Mouse (Mus musculus): ENCODE data around the gene Sephs2. TPM values are rescaled to one million over a fixed set of nuclear protein-coding genes. Genes with fewer than 3 reads are reported as not detected.

The Sephs2 gene
- polyA plus RNA-seq, 1 experiment from 2014 or later: 712 TPM

DNA sequence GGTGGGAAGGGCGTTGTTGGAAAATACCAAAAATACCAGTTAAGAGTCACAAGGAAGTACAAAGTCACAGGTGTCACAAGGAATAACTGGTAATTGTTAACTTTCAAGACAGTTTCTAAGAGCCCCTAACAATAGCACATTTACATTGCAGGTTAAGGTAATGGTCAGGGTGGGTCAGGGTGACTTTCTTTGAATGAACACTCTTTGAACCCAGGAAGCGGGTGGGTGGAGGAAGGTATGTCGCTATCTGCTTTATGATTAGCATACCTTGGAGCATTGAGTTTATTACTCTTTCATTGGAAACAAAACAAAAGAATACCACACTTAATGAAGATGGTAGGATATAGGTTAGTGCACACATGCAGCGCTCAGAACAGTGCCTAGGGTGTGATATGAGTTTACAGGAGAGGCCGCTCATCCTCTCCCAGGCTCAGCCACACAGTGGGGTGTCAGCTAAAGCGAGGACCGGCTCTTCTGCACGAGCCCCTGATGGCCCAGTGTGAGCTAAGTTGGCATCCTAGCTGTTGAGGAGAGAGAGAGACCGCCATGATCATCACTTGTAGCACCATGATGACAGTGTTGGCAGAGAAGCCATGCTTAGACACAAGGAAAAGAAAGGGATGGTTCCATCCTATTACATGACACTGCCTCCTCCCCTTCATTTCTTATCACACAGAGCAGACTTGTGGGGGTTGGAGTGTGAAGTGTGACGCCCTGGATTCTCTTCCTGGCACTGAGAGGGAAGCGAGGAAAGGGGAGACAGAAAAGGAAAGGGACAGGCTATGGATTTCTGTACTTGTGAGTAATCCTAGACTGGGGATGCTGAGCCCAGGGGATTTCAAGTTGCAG lies 48.5 kb downstream of the Sephs2 start:
- no peaks in the 10 kb centered on the region for H3K36me3 ChIP-seq (replicated peaks; ENCODE audit: insufficient read depth, low read length)
- peak overlapping the region; percentile 89 for H3K27ac ChIP-seq (ENCODE audit: low read depth)
- WGBS (ENCODE audit: insufficient replicate concordance): 71% methylated on average over 11 of the region's 11 CpGs
- H3K4me3 ChIP-seq (ENCODE audit: low read depth, low read length): peak overlapping the region; percentile 13; the same call in 1 of the 2 replicates
- H3K27me3 ChIP-seq (ENCODE audit: insufficient read depth, low read length): no peaks in the 10 kb centered on the region
- DNase-seq: no peak
- ATAC-seq: peak; percentile 84
- no peaks in the 10 kb centered on the region for H3K9me3 ChIP-seq (ENCODE audit: low read length)
- H3K4me1 ChIP-seq (ENCODE audit: insufficient read depth): peaks cover 33% of the 10 kb centered on the region
- peak overlapping the region; percentile 57 for H3K4me2 ChIP-seq (ENCODE audit: low read depth, low read length)
- H3K9ac ChIP-seq (replicated peaks): peak overlapping the region; percentile 44
- TF ChIP-seq CTCF (IDR thresholded peaks at IDR 0.05; ENCODE audit: low read depth): no peak
- peak; percentile 88 for TF ChIP-seq EP300 (IDR thresholded peaks at IDR 0.05; ENCODE audit: low read depth)

DNA sequence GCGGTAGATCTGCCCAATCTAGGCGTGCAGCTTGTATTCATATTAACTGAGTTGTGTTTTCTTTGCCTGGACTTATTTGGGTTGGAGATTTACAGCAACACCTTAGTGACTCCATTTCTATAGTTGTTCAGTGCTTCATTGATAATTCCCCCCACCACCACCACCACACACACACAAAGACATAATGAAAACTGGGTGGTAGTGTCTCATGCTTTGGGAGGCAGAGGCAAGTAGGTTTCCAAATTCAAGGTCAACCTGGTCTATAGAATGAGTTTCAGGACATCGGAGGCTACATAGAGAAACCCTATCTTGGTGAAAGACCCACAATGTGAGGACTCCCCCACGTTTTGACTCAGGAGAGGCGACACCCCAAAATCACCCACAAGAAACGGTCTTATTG lies 49.2 kb downstream of the Sephs2 start:
- H3K4me1 ChIP-seq (ENCODE audit: insufficient read depth): peaks cover 33% of the 10 kb centered on the region
- no peak overlapping the region for H3K4me2 ChIP-seq (ENCODE audit: low read depth, low read length)
- TF ChIP-seq EP300 (IDR thresholded peaks at IDR 0.05; ENCODE audit: low read depth) (no peak), CTCF (IDR thresholded peaks at IDR 0.05; ENCODE audit: low read depth) (no peak)
- no peaks in the 10 kb centered on the region for H3K27me3 ChIP-seq (ENCODE audit: insufficient read depth, low read length)
- no peaks in the 10 kb centered on the region for H3K9me3 ChIP-seq (ENCODE audit: low read length)
- H3K4me3 ChIP-seq (ENCODE audit: low read depth, low read length): no peak overlapping the region
- DNase-seq (no peak), ATAC-seq (no peak)
- no peaks in the 10 kb centered on the region for H3K36me3 ChIP-seq (replicated peaks; ENCODE audit: insufficient read depth, low read length)
- WGBS (ENCODE audit: insufficient replicate concordance): 89% methylated on average over 6 of the region's 6 CpGs
- H3K27ac ChIP-seq (ENCODE audit: low read depth): peak overlapping the region; percentile 55
- no peak overlapping the region for H3K9ac ChIP-seq (replicated peaks)

- no peaks in the 10 kb centered on the region for H3K36me3 ChIP-seq (replicated peaks; ENCODE audit: insufficient read depth, low read length)
- no peak overlapping the region for H3K4me3 ChIP-seq (ENCODE audit: low read depth, low read length)
- TF ChIP-seq CTCF (IDR thresholded peaks at IDR 0.05; ENCODE audit: low read depth) (no peak), EP300 (IDR thresholded peaks at IDR 0.05; ENCODE audit: low read depth) (peak; percentile 53; the same call in 1 of the 2 replicates)
- DNase-seq: no peak
- no peak overlapping the region for H3K9ac ChIP-seq (replicated peaks)
- no peak overlapping the region; the same call in 1 of the 2 replicates for H3K4me2 ChIP-seq (ENCODE audit: low read depth, low read length)
- no peaks in the 10 kb centered on the region for H3K27me3 ChIP-seq (ENCODE audit: insufficient read depth, low read length)
- peak overlapping the region; percentile 64 for H3K27ac ChIP-seq (ENCODE audit: low read depth)
- 74% methylated on average over 6 of the region's 6 CpGs for WGBS (ENCODE audit: insufficient replicate concordance)
- H3K9me3 ChIP-seq (ENCODE audit: low read length): no peaks in the 10 kb centered on the region
- peaks cover 37% of the 10 kb centered on the region for H3K4me1 ChIP-seq (ENCODE audit: insufficient read depth)
- peak; percentile 60 for ATAC-seq
These were observed 50.1 kb downstream of the Sephs2 start for GRCm38 (mm10) chr7:127223515-127224478.

GRCm38 (mm10) chr7:127223106-127223505 lies 50.7 kb downstream of the Sephs2 start:
- no peak overlapping the region for H3K9ac ChIP-seq (replicated peaks)

More at GRCm38 (mm10) chr7:127223106-127223505, 50.7 kb downstream of the Sephs2 start:
- TF ChIP-seq CTCF (IDR thresholded peaks at IDR 0.05; ENCODE audit: low read depth): no peak
- no peak for TF ChIP-seq EP300 (IDR thresholded peaks at IDR 0.05; ENCODE audit: low read depth)
- ATAC-seq (no peak), DNase-seq (no peak)
- 96% methylated on average over 3 of the region's 3 CpGs for WGBS (ENCODE audit: insufficient replicate concordance)
- no peak overlapping the region; the same call in 1 of the 2 replicates for H3K4me2 ChIP-seq (ENCODE audit: low read depth, low read length)
- H3K27me3 ChIP-seq (ENCODE audit: insufficient read depth, low read length): no peaks in the 10 kb centered on the region
- H3K4me1 ChIP-seq (ENCODE audit: insufficient read depth): peaks cover 44% of the 10 kb centered on the region
- H3K27ac ChIP-seq (ENCODE audit: low read depth): peak overlapping the region; percentile 64
- no peaks in the 10 kb centered on the region for H3K36me3 ChIP-seq (replicated peaks; ENCODE audit: insufficient read depth, low read length)
- H3K4me3 ChIP-seq (ENCODE audit: low read depth, low read length): no peak overlapping the region
- no peaks in the 10 kb centered on the region for H3K9me3 ChIP-seq (ENCODE audit: low read length)

Other genes starting within 250 kb of the Sephs2 start
- 20.0 and 24.0 TPM in 2 replicates for gene Maz, start 247.0 kb downstream of the Sephs2 start, polyA plus RNA-seq (2015; fragmentation: Nextera tagmentation; extraction: Ambion mirVana)
- gene Kif22, start 231.6 kb downstream of the Sephs2 start, polyA plus RNA-seq (2015; fragmentation: Nextera tagmentation; extraction: Ambion mirVana): 45.4 and 47.4 TPM in 2 replicates
- 0.59 and 1.8 TPM in 2 replicates for gene Zg16, start 186.7 kb downstream of the Sephs2 start, polyA plus RNA-seq (2015; fragmentation: Nextera tagmentation; extraction: Ambion mirVana)
- gene AI467606, start 182.7 kb downstream of the Sephs2 start, polyA plus RNA-seq (2015; fragmentation: Nextera tagmentation; extraction: Ambion mirVana): 7.6 and 8.1 TPM in 2 replicates
- 148 and 151 TPM in 2 replicates for gene Qprt, start 151.8 kb downstream of the Sephs2 start, polyA plus RNA-seq (2015; fragmentation: Nextera tagmentation; extraction: Ambion mirVana)
- gene Spn, start 136.2 kb downstream of the Sephs2 start, polyA plus RNA-seq (2015; fragmentation: Nextera tagmentation; extraction: Ambion mirVana): 4.9 and 5.6 TPM in 2 replicates
- 11.5 and 14.0 TPM in 2 replicates for gene Cd2bp2, start 78.0 kb downstream of the Sephs2 start, polyA plus RNA-seq (2015; fragmentation: Nextera tagmentation; extraction: Ambion mirVana)
- 8.3 and 8.6 TPM in 2 replicates for gene Tbc1d10b, start 65.6 kb downstream of the Sephs2 start, polyA plus RNA-seq (2015; fragmentation: Nextera tagmentation; extraction: Ambion mirVana)
- 19.7 and 94.3 TPM in 2 replicates for gene Mylpf, start 65.2 kb downstream of the Sephs2 start, polyA plus RNA-seq (2015; fragmentation: Nextera tagmentation; extraction: Ambion mirVana)
- gene Zfp553, start 41.0 kb downstream of the Sephs2 start, polyA plus RNA-seq (2015; fragmentation: Nextera tagmentation; extraction: Ambion mirVana): 4.0 and 5.3 TPM in 2 replicates
- 16.7 and 17.3 TPM in 2 replicates for gene Sept1, start 40.9 kb downstream of the Sephs2 start, polyA plus RNA-seq (2015; fragmentation: Nextera tagmentation; extraction: Ambion mirVana)
- 15.5 and 17.8 TPM in 2 replicates for gene Zfp771, start 29.8 kb downstream of the Sephs2 start, polyA plus RNA-seq (2015; fragmentation: Nextera tagmentation; extraction: Ambion mirVana)
- gene Dctpp1, start 13.3 kb downstream of the Sephs2 start, polyA plus RNA-seq (2015; fragmentation: Nextera tagmentation; extraction: Ambion mirVana): 96.8 and 107 TPM in 2 replicates
- 5.9 and 6.8 TPM in 2 replicates for gene Itgal, start 22.2 kb upstream of the Sephs2 start, polyA plus RNA-seq (2015; fragmentation: Nextera tagmentation; extraction: Ambion mirVana)
- 4.8 and 6.4 TPM in 2 replicates for gene Zfp768, start 71.5 kb upstream of the Sephs2 start, polyA plus RNA-seq (2015; fragmentation: Nextera tagmentation; extraction: Ambion mirVana)
- 1.5 TPM in 2 replicates for gene Zfp747, start 102.0 kb upstream of the Sephs2 start, polyA plus RNA-seq (2015; fragmentation: Nextera tagmentation; extraction: Ambion mirVana)
- 0.89 and 1.2 TPM in 2 replicates for gene 9130019O22Rik, start 113.1 kb upstream of the Sephs2 start, polyA plus RNA-seq (2015; fragmentation: Nextera tagmentation; extraction: Ambion mirVana)
- gene E430018J23Rik, start 119.6 kb upstream of the Sephs2 start, polyA plus RNA-seq (2015; fragmentation: Nextera tagmentation; extraction: Ambion mirVana): 1.9 and 2.6 TPM in 2 replicates
- gene Zfp764, start 132.8 kb upstream of the Sephs2 start, polyA plus RNA-seq (2015; fragmentation: Nextera tagmentation; extraction: Ambion mirVana): 0.98 and 1.1 TPM in 2 replicates
- 8.7 and 10.1 TPM in 2 replicates for gene Zfp688, start 148.0 kb upstream of the Sephs2 start, polyA plus RNA-seq (2015; fragmentation: Nextera tagmentation; extraction: Ambion mirVana)
- gene Zfp689, start 175.1 kb upstream of the Sephs2 start, polyA plus RNA-seq (2015; fragmentation: Nextera tagmentation; extraction: Ambion mirVana): 1.4 and 1.5 TPM in 2 replicates
- 16.0 and 17.6 TPM in 2 replicates for gene Prr14, start 185.6 kb upstream of the Sephs2 start, polyA plus RNA-seq (2015; fragmentation: Nextera tagmentation; extraction: Ambion mirVana)
- 4.7 TPM in 2 replicates for gene Fbrs, start 205.1 kb upstream of the Sephs2 start, polyA plus RNA-seq (2015; fragmentation: Nextera tagmentation; extraction: Ambion mirVana)
- gene Srcap, start 237.9 kb upstream of the Sephs2 start, polyA plus RNA-seq (2015; fragmentation: Nextera tagmentation; extraction: Ambion mirVana): 6.7 and 7.7 TPM in 2 replicates
- gene Gm42715, start 245.5 kb upstream of the Sephs2 start, polyA plus RNA-seq (2015; fragmentation: Nextera tagmentation; extraction: Ambion mirVana): 3.6 and 4.1 TPM in 2 replicates

Measured in liver, postnatal 0 days (tissue).